In genomic region chr17:49525911-49526310, GRCm38 (mm10) we compare ENCODE assay signal across 17 mouse cellular contexts. TPM values are rescaled to one million over a fixed set of nuclear protein-coding genes. Genes with fewer than 3 reads are reported as not detected.
"Had no signal": no experiment of that assay in that cellular context is flagged by ENCODE, and none has a peak within 500 bp of the region (broad histone marks: within the 10 kb centered on the region; RNA-seq: fewer than 3 reads in every experiment).

No protein-coding gene starts in this region.

- H3K27me3 ChIP-seq: limb, embryonic 13.5 days; neural tube, embryonic 12.5 days had no signal

- H3K36me3 ChIP-seq: midbrain, embryonic 10.5 days; neural tube, embryonic 12.5 days had no signal

- H3K27ac ChIP-seq: kidney, postnatal 0 days; limb, embryonic 13.5 days; liver, embryonic 14.5 days; midbrain, embryonic 10.5 days; neural tube, embryonic 12.5 days had no signal

- H3K4me3 ChIP-seq: limb, embryonic 13.5 days; midbrain, embryonic 10.5 days; neural tube, embryonic 12.5 days had no signal

- DNase-seq: kidney, adult 8-10 months; kidney, postnatal 36 days; left cerebral cortex, postnatal 4 days; lung, embryonic 14.5 days; lung, postnatal 10 days; lung, postnatal 4 days; midbrain, embryonic 14.5 days; right cerebral cortex, adult 18-20 months; right cerebral cortex, postnatal 25 days; thymus, adult 18-20 months; thymus, postnatal 14 days had no signal

- H3K9me3 ChIP-seq: midbrain, embryonic 10.5 days; neural tube, embryonic 12.5 days had no signal

RNA-seq across cellular contexts. Expression of gene Daam2, which starts 38.2 kb away (rescaled TPM):
- total RNA-seq: neutrophil, adult 5-6 weeks had no signal
